Mouse (Mus musculus) adrenal gland, postnatal 36 days (tissue): ENCODE data around the gene Atg101. TPM values are rescaled to one million over a fixed set of nuclear protein-coding genes. Genes with fewer than 3 reads are reported as not detected.

Experiments
- DNase-seq, 2 experiments: peaks; one replicate each; pipeline ENCODE4 v3.0.0; 2021; ENCODE audit warnings: mixed read lengths in 1 of 2
- total RNA-seq, 2 experiments: library from RNA; stranded (reverse); gene quantifications; 2 replicates each; pipeline ENCODE4 v1.2.3; 2021

Gene Atg101
- total RNA-seq, 2 experiments from 2014 or later, result 53.6 to 90.1 TPM

GRCm38 (mm10) chr15:101333648-101334047 is 49.6 kb downstream of the Atg101 start:
- DNase-seq, result no peak

GRCm38 (mm10) chr15:101336474-101337174 is 52.6 kb downstream of the Atg101 start:
- peak in 1 of 2 experiments; percentile 44 for DNase-seq

DNA sequence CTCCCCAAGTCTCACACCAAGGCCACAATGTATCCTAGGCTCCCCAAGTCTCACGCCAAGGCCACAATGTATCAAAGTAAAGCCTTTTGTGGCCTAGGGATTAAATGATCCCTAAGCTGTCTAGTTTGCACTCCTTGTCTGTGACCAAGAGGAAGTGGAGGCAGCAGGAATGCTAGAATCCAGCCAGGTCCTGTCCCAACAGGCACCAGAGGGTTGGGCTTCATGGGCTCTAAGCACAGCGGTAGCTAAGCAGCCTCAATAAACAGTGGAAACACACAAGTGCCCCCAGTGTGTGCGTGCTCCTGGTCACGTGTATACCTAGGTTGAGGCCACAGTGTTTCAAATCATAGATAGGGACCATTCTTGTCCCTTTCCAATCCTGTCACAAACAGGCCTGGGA is 54.3 kb downstream of the Atg101 start:
- no peak for DNase-seq

- DNase-seq, result peak; percentile 88 to 91
These were observed 55.5 kb downstream of the Atg101 start for GRCm38 (mm10) chr15:101339537-101339936.

Other genes starting within 250 kb of the Atg101 start
- under 1 TPM in 1 of 2 experiments, not detected in 1; 0.26 TPM for gene Gm47841, start 236.9 kb upstream of the Atg101 start, total RNA-seq
- gene Fignl2, start 205.7 kb upstream of the Atg101 start, total RNA-seq, result 1 to 10 TPM; 9.4 to 9.9 TPM
- under 1 TPM; 0.56 to 0.99 TPM for gene Ankrd33, start 168.5 kb upstream of the Atg101 start, total RNA-seq
- 10 to 100 TPM; 13.4 to 17.5 TPM for gene Acvrl1, start 155.8 kb upstream of the Atg101 start, total RNA-seq
- 1 to 10 TPM; 8.5 to 9.3 TPM for gene Acvr1b, start 110.2 kb upstream of the Atg101 start, total RNA-seq
- gene Grasp, start 60.1 kb upstream of the Atg101 start, total RNA-seq, result 10 to 100 TPM; 18.7 to 60.1 TPM
- gene Nr4a1, start 30.0 kb upstream of the Atg101 start, total RNA-seq, result 1,000 to 10,000 TPM in 1 of 2 experiments, 100 to 1,000 TPM in 1; 924 to 1,160 TPM
- gene 6030408B16Rik, start 8.9 kb downstream of the Atg101 start, total RNA-seq, result under 1 TPM; 0.36 to 0.40 TPM
- gene Krt80, start 85.9 kb downstream of the Atg101 start, total RNA-seq, result 1 to 10 TPM; 1.4 to 2.0 TPM
- gene Krt7, start 126.8 kb downstream of the Atg101 start, total RNA-seq, result 1 to 10 TPM in 1 of 2 experiments, under 1 TPM in 1; 0.89 to 1.8 TPM
- gene Krt87, start 154.5 kb downstream of the Atg101 start, total RNA-seq, result not detected
- not detected for gene Krt88, start 163.5 kb downstream of the Atg101 start, total RNA-seq
- not detected for gene Krt81, start 179.5 kb downstream of the Atg101 start, total RNA-seq
- gene Krt86, start 189.2 kb downstream of the Atg101 start, total RNA-seq, result not detected
- not detected for gene Krt83, start 207.2 kb downstream of the Atg101 start, total RNA-seq
- not detected for gene Gm49425, start 233.0 kb downstream of the Atg101 start, total RNA-seq
- not detected for gene Krt84, start 248.5 kb downstream of the Atg101 start, total RNA-seq